Mouse (Mus musculus): ENCODE measurements around the gene Psors1c2. TPM values are rescaled to one million over a fixed set of nuclear protein-coding genes. Genes with fewer than 3 reads are reported as not detected.
"Not testable (repeated sequence)": the region's sequence is repeated elsewhere in the genome, so short reads cannot be mapped to it uniquely, and the experiment has no call there.

Gene Psors1c2
- not detected for total RNA-seq (2021)
- long read RNA-seq, experiment 1, result 0 reads
- long read RNA-seq, experiment 2, result 0 reads

DNA sequence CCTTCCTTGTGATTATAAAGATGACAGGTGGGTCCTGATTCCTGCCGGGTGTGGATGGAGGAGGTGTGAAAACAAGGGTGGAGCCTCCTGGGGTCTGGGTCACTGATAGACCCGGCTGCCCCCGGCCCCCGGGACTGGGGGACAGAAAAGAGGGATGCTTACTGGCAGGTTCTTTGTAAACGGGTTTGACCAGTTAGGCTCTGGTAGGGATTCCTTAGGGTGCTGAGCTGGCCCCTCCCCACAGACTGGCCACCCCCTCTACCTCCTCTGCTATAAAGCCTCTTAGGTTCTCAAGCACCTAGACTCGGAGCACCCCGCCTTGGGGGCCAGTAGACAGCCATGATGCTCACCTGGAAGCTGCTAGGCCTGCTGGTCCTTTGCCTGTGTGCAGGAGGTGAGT is at the start of gene Psors1c2:
Gene Psors1c2 (plus strand): TSS at position 301 of the 400 bp plus-strand sequence.
- DNase-seq, result no peak

DNA sequence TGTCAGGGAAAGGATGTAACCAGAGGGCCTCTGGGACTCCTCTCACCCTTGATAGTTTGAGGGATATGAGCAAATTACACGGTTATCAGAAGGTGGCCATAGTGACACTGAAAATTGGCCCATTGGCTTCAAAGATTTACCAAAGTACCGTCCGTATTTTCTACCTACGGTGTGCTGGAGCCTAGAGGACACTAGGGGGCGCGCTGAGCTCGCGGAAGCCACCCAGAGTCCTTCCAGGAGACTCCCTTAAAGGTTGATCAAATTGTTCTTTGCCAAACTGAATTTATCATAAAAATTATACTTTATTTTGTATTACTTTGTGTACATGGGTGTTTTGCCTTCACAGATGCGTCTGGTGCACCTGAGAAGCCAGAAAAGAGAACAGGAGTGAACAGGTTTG is 48.9 kb upstream of the Psors1c2 start:
- peak; percentile 80 for DNase-seq

DNA sequence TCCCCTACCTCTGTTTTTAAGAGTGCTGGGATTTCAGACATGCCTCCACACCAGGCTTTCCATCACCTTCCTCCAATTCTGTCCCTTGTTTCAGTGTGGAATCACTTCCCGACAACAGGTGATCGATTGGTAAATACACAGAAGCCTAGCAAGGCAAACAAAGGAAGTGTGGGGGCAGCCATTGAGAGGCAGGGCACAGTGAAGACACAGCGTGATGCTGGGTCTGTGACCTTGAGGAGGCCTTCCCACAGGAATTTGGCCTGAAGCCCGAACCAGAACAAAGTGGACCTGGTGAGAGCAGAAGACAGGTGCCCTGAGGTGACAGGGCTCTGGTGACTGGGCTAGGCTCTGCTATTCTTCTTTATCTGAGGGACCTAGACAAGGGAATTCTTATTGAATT is 47.3 kb upstream of the Psors1c2 start:
- no peak for DNase-seq

DNA sequence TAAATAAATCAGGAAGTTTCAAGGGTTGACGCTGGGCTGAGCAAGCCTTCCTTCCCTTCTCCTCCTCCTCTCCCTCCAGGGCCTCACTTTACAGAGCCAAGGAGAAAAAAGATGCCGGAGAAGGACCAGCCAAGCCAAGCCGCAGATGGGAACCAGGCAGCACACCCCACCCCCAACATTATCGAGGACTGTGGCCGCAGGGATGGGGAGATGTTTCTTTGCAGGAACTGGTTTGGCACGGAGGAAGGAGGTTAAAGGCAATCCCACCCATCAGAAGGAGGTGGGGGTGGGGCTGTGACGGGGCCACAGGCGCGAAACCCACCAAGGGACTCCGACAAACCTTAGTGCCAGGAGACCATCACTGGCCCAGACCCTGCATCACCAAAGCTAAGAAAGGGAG is 46.3 kb upstream of the Psors1c2 start:
- DNase-seq, result no peak

DNA sequence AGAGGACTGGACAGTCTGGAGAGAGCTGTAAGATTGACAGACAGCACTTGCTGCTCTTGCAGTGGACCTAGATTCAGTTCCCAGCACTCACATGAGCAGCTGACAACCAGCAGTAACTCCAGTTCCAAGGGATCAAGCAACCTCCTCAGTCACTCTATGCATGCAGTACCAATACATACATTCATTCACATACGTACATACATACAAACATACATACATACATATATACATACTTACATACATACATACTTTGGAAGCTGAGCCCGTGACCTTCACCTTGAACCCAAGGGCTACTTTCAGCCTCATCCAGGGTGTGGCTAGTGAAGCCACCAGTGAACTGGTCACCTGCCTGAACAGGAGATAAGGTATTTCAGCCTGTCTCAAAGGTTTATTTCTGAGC is 45.0 kb upstream of the Psors1c2 start:
- no peak for DNase-seq

DNA sequence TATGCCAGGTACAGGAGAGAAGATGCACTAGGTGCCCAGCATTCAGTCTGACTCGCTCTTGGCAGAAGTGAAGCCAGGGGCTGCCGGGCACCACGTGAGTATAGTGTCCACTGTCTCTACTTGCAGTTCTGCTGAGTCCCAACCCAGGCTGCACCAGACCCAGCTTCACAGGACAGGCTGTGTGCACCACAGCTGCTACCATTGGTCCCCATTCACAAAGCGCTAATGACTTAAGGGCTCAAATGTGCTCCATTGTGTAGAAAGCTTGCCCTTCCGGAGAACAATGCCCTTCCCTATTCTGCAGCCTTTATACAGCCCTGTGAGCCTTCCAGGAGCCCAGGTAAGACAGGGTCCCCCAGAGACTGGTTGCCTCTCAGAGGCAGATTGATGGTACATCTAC is 42.7 kb upstream of the Psors1c2 start:
- no peak for DNase-seq

DNA sequence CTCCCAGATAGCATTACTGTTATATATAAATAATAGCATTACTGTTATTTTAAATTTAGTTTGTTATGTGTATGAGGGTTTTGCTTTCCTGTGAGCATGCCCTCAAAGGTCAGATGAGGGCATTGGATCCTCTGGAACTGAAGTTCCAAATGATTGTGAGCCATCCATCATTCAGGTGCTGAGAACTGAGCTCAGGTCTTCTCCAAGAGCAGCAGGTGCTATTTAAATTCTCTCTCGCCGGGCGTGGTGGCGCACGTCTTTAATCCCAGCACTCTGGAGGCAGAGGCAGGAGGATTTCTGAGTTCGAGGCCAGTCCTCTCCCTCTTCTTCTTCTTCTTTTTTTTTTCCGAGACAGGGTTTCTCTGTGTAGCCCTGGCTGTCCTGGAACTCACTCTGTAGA is 35.9 kb upstream of the Psors1c2 start:
- DNase-seq, result no peak

DNA sequence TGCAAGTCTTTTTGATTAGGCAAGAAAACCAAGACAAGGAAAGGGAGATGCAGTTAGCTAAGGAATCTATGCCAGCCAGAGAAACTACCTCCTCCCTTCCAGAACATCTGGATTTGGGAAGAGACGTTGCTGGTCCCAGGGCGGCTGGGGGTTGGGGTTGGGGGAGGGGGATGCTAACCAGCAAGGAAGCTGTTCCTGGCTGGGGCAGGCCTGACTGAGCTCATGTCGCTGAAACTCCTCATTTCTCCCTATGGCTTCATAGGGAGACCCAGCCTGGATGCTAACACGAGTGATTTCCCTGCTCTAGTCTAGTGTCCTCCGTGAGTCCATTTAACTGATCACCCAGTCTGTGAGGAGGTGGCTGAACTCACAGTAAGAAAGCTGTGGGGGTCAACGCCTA is 30.8 kb upstream of the Psors1c2 start:
- no peak for DNase-seq

DNA sequence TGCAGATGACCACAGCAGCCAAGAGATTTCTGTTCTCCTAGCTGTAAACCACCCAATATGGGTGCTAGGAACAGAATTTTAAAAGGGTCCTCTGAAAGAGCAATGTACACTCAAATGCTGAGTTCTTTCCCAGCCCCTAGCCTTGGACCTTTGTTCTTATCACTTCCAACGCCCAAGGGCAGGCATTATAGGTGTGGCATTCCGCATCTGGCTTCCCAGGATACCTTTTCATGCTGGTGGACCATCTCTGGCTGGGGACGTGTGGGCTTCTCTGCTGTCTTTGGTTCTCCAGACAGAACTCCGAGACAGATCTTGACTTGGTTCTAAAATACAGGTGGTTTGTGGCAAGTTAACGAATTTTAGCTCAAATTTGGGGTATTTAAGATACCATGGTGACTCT is 30.2 kb upstream of the Psors1c2 start:
- no peak for DNase-seq

DNA sequence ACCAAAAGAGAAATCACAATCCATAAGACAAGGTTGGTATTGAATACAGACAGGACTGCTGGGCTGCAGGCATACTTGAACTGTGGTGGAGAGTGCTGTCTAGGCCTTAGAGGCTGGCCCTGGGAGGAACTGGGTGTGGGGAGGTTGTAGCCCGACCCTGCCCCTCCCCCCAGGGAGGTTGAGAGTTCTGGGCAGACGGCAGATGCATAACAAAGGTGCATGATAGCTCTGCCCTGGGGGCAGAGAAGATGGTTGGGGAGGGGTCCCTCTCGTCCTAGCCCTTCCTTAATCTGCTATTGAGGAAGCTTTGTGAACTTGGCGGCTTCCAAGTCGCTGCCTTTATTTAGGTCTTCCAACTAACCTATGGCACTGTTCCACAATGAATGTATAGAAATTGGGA is 29.2 kb upstream of the Psors1c2 start:
- DNase-seq, result no peak

DNA sequence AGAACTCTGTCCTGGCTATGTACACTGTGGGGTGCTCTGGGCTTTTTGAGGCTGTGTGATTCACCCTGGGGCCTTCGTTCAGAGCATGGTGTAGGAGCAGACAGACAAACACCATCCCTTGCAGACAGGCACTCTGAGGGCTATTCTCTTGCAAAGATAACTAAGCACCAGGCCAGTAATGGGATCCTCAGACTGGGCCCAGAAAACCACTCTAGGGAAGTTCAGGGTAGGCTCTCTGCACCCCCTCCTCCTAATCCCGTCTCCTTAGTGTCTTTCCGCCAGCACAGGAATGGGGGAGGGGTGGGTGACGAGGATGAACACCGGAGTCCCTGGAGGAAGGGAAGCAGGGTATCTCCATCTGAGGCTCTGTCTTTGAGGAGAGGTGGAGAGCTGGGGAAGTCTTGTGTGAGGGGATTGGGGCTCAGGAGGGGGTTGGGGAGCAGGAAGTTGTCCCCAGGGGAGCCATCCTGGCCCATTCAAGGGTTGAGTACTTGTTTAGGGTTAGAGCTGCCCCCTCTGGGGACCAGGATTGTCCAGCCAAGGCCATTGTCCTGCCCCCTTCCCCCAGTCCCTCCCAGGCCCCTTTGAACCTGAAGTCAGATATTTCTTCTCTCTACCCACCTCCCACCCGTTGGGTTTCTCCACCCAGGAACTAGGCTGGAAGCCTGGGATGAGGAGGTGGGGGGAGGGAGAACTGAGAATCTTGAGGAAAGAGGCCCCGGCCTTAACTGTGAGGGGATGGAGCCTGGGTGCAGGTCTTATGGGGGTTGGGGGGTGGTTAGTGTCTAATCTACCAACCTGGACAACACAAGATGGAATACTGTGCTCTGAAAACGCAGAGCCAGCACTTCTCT is 28.1 kb upstream of the Psors1c2 start:
- no peak for DNase-seq

DNA sequence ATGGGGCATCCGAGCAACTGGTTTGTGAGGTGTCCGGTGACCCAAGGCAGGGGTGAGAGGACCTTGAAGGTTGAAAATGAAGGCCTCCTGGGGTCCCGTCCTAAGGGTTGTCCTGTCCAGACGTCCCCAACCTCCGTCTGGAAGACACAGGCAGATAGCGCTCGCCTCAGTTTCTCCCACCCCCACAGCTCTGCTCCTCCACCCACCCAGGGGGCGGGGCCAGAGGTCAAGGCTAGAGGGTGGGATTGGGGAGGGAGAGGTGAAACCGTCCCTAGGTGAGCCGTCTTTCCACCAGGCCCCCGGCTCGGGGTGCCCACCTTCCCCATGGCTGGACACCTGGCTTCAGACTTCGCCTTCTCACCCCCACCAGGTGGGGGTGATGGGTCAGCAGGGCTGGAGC is 27.2 kb upstream of the Psors1c2 start, which contains the start of gene Pou5f1:
Gene Pou5f1 (plus strand): TSS at position 243 of the 400 bp plus-strand sequence.
- no peak for DNase-seq

DNA sequence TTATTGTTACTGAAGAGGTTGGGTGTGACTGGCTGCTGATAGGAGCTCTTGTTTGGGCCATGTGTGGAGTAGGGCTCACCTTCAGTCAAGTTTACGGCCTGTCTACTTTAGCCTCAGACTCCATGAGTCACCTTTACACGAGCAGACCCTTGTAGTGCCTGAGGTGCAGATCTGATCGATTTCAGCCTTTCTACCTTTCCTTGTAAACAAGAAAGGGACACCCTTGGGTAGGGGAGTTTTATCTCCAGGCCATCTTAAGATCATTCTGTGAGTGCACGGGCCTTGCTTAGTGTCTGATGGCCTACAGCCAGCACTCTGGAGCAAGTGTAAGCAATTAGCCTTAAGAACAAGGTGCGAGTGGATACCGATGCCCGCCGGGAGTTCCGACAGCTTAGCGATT is 26.1 kb upstream of the Psors1c2 start:
- no peak for DNase-seq

DNA sequence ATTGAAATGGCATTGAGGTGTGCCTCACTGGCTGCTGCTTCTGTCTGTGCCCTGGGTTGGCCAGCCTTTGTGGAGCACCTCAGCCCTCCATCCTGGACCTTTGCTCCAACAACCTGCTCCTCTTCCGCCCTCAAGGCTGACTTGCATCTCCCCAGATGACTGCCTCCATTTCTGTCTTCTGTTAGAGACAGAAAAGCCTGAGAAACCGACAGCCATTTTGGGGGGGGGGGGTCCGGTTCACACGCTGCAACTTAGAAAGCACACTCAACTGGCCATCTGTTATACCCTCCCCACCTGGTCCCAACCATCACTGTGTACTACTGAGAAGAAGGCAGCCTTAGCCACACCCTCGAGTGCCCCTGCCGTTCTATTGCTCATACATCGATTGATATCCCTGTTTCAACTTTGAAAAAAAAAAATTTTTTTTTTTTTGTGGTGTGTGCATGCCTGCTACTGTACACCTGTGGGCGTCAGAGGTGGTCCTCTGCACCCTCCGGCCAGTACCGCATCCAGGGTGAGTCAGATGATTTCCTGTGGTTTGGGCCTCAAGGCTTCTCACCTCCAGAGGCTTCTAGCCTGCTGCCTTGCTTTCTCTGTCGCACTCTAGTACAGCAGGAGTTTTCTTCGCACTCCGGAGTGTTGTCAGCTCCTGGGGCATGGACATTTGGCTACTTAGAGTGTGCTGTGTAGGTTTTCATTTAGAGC is 25.3 kb upstream of the Psors1c2 start:
- no peak for DNase-seq

DNA sequence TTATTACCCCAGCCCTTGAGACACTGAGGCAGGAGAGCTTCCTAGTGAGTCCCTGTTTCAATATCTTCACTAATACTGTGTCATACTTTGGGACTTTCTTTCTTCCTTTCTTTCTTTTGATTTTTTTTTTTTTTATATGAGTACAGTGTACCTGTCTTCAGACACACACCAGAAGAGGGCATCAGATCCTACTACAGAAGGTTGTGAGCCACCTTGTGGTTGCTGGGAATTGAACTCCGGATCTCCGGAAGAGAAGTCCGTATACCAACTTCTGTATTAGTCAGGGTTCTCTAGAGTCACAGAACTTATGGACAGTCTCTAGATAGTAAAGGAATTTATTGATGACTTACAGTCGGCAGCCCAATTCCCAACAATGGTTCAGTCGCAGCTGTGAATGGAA is 24.7 kb upstream of the Psors1c2 start:
- not testable (repeated sequence) for DNase-seq

DNA sequence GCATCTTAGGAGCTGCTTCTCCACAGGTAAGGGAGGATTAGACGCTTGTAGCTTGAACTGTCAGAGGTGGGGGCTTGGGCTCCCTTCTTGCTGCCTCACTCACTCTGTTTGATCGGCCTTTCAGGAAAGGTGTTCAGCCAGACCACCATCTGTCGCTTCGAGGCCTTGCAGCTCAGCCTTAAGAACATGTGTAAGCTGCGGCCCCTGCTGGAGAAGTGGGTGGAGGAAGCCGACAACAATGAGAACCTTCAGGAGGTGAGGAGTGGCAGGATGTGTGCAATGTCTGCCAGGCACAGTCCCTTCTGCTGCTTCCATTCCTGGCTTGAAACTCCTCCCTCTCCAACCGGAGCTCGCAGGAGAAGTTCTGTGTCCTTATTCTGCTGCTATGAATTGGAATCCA is 23.7 kb upstream of the Psors1c2 start:
- DNase-seq, result peak; percentile 35

DNA sequence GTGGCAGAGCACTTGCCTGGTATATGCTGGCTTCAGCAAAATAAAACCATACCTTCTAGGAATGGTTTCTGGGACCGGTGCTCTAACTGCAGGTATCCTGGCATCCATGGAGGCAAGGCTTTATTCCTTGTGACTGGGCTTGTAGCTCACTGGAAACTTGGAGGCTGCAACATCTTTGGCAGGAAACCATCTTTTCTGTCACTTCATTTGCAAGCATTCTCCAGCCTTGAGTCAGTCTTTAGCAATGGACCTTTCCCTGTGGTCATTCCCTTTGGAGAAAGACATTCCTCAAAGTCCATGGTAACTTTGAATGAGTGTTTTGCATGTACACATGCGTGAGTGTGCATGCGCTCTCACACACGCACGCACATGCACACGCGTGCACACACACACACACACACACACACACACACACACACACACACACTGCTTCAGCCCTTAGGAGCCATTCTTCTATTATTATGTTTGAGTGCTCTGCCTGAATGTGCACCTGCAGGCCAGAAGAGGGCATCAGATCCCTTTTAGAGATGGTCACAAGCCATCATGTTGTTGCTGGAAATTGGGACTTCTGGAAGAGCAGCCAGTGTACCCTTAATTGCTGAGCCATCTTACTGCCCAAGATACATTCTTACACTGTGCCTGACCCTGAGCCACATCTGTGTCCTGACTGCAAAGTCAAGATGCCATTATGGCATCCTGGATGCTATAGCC is 19.9 kb upstream of the Psors1c2 start:
- no peak for DNase-seq

DNA sequence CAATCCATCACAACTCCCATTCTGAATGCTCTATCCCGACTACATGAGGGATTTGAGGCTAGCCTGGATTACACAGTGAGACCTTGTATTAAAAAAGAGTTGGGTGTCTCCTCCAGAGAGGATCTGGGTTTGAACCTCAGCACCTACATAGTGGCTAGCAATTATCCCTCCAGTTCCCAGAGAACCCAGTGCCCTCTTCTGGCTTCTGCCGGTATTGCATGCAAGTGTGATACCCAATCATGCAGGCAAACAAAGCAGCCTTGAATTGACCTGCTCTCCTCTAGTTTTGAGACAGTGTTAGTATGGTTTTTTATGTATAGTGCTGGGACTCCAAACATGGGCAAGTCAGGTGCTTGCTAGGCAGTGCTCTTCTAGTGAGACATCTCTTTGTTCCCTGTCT is 19.1 kb upstream of the Psors1c2 start:
- peak; percentile 89 for DNase-seq

DNA sequence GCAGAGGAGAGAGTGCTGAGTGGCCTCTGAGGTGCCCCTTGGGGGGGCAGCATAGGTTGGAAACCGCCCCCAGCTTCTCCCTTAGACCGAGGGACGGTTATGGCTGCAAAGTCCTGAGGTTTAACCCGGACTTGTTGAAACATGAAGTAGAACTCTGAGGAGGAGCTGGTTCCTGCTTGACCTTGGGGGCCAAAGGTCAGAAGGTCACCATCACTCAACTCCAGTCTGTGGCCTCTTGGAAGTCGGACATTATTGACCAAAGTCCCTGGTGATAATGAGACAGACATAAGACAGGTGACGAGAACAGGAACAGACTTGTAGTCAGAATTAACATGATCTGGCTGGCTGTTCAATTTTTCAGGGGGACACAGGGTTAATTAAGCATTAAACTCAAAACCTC is 18.2 kb upstream of the Psors1c2 start:
- no peak for DNase-seq

DNA sequence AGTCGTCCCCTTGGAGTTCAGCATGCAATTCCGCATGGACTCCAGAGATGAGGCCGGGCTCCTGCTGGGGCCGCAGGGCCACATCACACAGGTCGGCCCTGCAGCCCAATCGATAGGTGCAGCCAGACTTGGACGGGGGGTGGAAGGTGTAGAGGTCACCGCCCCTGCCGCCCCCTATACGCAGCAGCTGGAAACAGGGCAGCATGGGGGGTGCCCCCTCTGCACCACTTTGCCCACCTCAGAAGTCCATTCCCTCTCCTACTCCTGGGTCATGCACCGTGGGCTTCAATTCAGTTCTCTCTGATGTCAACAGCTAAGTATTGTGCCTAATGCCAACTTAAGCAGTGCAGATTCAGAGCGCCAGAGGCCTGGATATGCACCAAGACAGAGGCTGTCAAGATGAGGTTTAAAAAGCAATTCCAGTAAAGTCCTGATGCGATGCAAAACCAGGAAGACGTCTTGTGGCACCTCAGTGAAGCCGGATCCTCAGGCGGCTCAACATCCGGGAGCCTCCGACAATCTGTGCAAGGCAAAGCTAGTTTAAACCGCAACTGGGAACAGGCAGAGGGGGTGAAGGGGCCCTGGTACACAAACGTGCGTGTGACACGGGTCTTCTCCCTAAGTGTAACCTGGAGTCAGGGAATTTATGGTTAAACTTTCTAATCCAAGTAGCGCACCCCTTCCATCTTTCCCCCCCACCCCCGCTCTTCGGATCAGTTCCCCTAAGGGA is 16.9 kb upstream of the Psors1c2 start:
- DNase-seq, result peak; percentile 43

DNA sequence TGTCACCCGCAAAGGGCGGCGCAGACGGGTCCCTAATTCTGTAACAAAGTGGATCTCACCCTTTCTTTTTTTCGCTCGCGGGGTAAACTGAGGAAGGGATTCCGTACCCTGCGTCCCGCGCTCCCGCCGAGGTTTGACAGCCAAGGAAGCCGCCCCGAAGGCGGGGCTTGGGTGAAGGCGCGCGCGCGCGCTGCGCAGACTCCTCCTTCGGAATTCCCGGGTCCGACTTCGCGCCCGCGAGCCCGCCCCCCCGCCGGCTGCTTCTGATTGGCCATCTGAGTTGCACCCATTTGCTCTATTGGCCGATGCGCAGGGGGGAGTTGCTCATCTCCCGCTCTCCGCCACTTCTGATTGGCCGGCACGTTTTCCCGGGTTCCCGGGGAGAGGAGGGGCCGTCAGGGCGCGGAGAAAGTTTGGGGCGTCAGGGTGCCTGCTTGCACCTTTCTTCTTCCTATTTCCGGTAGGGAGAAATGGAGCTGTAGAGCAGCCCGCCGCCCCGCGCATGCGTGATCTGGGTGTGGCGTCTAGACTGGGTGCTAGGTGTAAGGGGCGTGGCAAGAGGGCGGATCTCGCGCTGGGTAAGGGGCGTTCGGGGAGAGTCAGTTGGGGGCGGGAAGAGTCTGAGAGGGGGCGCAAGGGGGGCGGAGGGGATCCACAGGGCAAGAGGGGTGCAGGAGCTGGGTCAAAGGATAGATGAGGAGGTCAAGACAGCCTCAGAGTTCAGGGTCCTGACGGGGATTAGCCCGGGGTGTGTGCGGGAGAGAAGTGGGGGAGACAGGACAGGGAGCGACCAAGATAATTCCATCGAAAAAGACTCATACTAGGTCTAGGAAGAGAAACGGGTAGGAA is 16.1 kb upstream of the Psors1c2 start, which contains the start of the genes Tcf19 and Cchcr1:
Gene Tcf19 (minus strand): TSS at position 173 of the 849 bp plus-strand sequence.
Gene Cchcr1 (plus strand): TSS at position 449 of the 849 bp plus-strand sequence.
- peak; percentile 98 for DNase-seq
